Mouse (Mus musculus) adrenal gland, postnatal 14 days (tissue): ENCODE measurements around the gene Kctd12. TPM values are rescaled to one million over a fixed set of nuclear protein-coding genes. Genes with fewer than 3 reads are reported as not detected.

Experiments
- DNase-seq: peaks from one replicate; pipeline ENCODE4 v3.0.0; 2021; ENCODE audit warnings: mixed read lengths
- microRNA-seq, 2 experiments: library from miRNA; unstranded; fragments of <30 nt; microRNA quantifications; one replicate each; pipeline ENCODE4 v1.2.0; 2021
- total RNA-seq: library from RNA; stranded (reverse); gene quantifications from 2 replicates; pipeline ENCODE4 v1.2.3, GENCODE M21; 2021

The Kctd12 gene
- total RNA-seq, 1 experiment from 2014 or later = 53.3 TPM

GRCm38 (mm10) chr14:102965841-102966240 lies 16.6 kb downstream of the Kctd12 start:
- DNase-seq = no peak

DNA sequence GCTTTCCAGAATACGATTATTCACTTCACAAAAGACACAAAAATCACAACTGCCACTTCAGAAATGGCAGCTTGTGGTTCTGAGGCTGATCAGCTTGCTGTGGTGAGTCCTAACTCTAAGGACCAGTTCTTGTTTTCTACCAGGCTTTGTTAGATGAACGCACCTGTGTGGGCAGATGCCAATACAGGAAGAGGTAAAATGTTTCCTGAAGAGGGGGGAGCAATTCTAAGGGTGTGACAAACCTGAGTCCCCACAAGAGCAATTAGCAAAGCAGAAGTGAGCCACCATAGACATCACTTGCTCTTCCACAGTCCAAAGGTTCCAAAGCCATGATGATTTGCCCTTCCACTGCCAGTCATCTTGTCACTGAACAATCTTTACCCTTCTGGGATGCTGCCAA lies 20.4 kb downstream of the Kctd12 start:
- no peak for DNase-seq

DNA sequence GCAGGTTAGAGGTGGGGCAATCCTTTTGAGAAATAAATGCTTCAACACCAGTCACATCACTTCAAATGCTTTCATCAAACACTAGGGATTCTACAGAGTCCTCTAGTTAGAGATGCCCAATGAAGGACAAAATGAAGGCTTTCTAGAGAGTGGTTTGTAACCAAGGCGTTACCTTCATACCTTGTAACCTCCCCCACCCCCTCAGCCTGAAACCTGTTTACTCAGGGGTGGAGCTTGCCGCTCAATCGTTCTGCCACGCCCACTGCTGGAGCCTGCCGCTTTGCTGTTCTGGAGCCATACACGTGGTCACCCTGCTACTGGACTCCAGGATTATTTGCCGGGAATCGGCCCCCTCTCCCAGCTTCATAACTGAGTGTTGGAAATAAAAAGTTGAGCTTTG lies 28.9 kb downstream of the Kctd12 start:
- DNase-seq = peak; percentile 15

GRCm38 (mm10) chr14:102951974-102952373 lies 30.5 kb downstream of the Kctd12 start:
- peak; percentile 78 for DNase-seq

DNA sequence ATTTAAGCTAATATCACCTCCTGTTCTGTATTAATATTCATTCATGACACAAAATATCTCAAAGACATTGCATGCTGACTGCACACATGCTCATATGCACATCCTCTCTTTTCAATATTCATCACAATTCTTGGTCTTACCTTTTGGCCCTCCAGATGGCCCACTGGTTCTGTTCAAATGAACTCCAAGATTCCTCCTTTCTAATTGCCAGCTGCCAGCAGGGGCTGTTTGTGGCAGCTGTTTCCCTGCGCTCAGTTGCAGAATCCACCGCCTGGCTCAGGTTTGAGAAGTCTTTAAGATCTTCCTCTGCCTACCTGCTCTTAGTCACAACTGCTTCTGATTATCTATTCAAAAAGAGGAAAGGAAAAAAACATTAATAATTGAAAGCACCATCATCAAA lies 34.6 kb downstream of the Kctd12 start:
- no peak for DNase-seq

- DNase-seq = no peak
Observed at GRCm38 (mm10) chr14:102942222-102942843, 40.1 kb downstream of the Kctd12 start.

- DNase-seq = no peak
Observed at GRCm38 (mm10) chr14:102934878-102935277, 47.6 kb downstream of the Kctd12 start.

GRCm38 (mm10) chr14:102930933-102931332 lies 51.5 kb downstream of the Kctd12 start:
- DNase-seq = no peak

DNA sequence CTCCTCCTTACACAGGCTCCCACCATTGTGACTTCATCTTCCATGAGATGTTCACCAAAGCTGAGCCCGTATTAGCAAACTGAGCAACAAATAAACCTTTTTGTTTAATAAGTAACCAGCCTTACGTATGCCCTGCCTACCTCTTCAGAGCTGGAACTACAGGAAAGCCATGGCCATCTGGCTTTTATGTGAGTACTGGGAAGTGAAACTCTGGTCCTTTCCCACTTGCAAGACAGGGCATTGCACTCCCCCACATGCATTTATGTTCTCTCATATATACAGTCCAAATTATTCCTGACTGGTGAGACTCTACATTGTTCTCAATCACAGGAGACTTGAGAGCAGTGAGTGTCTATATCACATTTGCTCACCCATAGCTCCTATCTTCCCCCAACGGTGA lies 52.9 kb downstream of the Kctd12 start:
- no peak for DNase-seq

- no peak for DNase-seq
Observed at GRCm38 (mm10) chr14:102927847-102928466, 54.5 kb downstream of the Kctd12 start.

Small RNAs within 50 kb of the gene (microRNA-seq; reads per million reads assigned to microRNA genes)
- 10.7 reads per million in 2 experiments for gene Mir5130

Other genes with a start within 250 kb of the Kctd12 start
- not detected in 2 replicates for gene Acod1, start 64.3 kb upstream of the Kctd12 start, total RNA-seq
- gene Cln5, start 87.6 kb upstream of the Kctd12 start, total RNA-seq = 24.1 and 26.0 TPM in 2 replicates
- gene Fbxl3, start 116.9 kb upstream of the Kctd12 start, total RNA-seq = 69.7 and 89.3 TPM in 2 replicates